Mouse (Mus musculus) liver, postnatal 0 days (tissue): ENCODE measurements around the gene Chrm3. TPM values are rescaled to one million over a fixed set of nuclear protein-coding genes. Genes with fewer than 3 reads are reported as not detected.

Experiments used
- ATAC-seq: fragments of 200-750 bp; cut with Nextera tagmentation; 2 replicates; pipeline ENCODE4 v1.8.0; 2017; ENCODE audit warnings: mild to moderate bottlenecking, moderate library complexity
- DNase-seq: peaks from one replicate; pipeline ENCODE4 v3.0.0-alpha.2; 2016
- H3K27ac ChIP-seq: fragments of 300-500 bp; sonication (generic); 2 replicates; pipeline ENCODE4 v1.5.1; 2014; ENCODE audit warnings: antibody characterized with exemption, moderate library complexity, mild to moderate bottlenecking, low read depth
- H3K27me3 ChIP-seq: fragments of 300-500 bp; sonication (generic); 2 replicates; pipeline ENCODE4 v1.6.1; 2014; ENCODE audit warnings: low read length, control low read depth, mixed read lengths; ENCODE audit not compliant: insufficient read depth
- H3K36me3 ChIP-seq: fragments of 300-500 bp; sonication (generic); replicated peaks from 2 replicates; pipeline ENCODE4 v1.6.1; 2014; ENCODE audit warnings: mild to moderate bottlenecking, control low read depth, low read length, moderate library complexity, mixed read lengths; ENCODE audit not compliant: insufficient read depth
- H3K4me1 ChIP-seq: fragments of 300-500 bp; sonication (generic); 2 replicates; pipeline ENCODE4 v1.6.1; 2014; ENCODE audit warnings: antibody characterized with exemption, mild to moderate bottlenecking, control low read depth; ENCODE audit not compliant: insufficient read depth
- H3K4me2 ChIP-seq: fragments of 300-500 bp; sonication (generic); 2 replicates; pipeline ENCODE4 v1.6.1; 2014; ENCODE audit warnings: low read depth, mild to moderate bottlenecking, low read length, moderate library complexity, mixed read lengths
- H3K4me3 ChIP-seq: fragments of 300-500 bp; sonication (generic); 2 replicates; pipeline ENCODE4 v1.5.1; 2014; ENCODE audit warnings: low read depth, low read length
- H3K9ac ChIP-seq: fragments of 300-500 bp; sonication (generic); replicated peaks from 2 replicates; pipeline ENCODE4 v1.6.1; 2014; ENCODE audit warnings: mild to moderate bottlenecking, moderate library complexity
- H3K9me3 ChIP-seq: fragments of 300-500 bp; sonication (generic); 2 replicates; pipeline ENCODE4 v1.6.1; 2016; ENCODE audit warnings: mild to moderate bottlenecking, control low read depth, low read length, mixed read lengths
- CTCF ChIP-seq: sonication (generic); IDR thresholded peaks from 2 replicates; pipeline ENCODE4 v1.5.1; 2016; ENCODE audit warnings: antibody characterized with exemption, low read depth
- EP300 ChIP-seq: IDR thresholded peaks from 2 replicates; pipeline ENCODE4 v1.6.1; 2016; ENCODE audit warnings: antibody characterized with exemption, low read depth, mild to moderate bottlenecking
- WGBS: fragments of 180-500 bp; shearing (Covaris S2); extraction: QIAGEN DNeasy Blood & Tissue Kit; methylation state at CpG from one replicate; pipeline ENCODE4 v1.1.7; 2014; ENCODE audit not compliant: insufficient replicate concordance; 5-methylcytosine and 5-hydroxymethylcytosine counted together
- polyA plus RNA-seq: library from polyadenylated mRNA; unstranded; fragments of >200 nt; fragmentation: Nextera tagmentation; extraction: Ambion mirVana; gene quantifications from 2 replicates; pipeline ENCODE4 v1.2.1, GENCODE M21; 2015

Gene Chrm3
- polyA plus RNA-seq, 1 experiment from 2014 or later: not detected

- ATAC-seq: no peak
- WGBS: 77% methylated on average over 6 of the region's 6 CpGs
- Histone ChIP-seq H3K4me3 (no peak overlapping the region), H3K4me1 (no peaks in the 10 kb centered on the region), H3K27ac (no peak overlapping the region), H3K9ac (no peak overlapping the region), H3K36me3 (no peaks in the 10 kb centered on the region), H3K4me2 (no peak overlapping the region), H3K9me3 (no peaks in the 10 kb centered on the region), H3K27me3 (no peaks in the 10 kb centered on the region)
- TF ChIP-seq CTCF (no peak), EP300 (no peak)
- DNase-seq: no peak
Observed at GRCm38 (mm10) chr13:10029944-10030343, 330.7 kb downstream of the Chrm3 start.

DNA sequence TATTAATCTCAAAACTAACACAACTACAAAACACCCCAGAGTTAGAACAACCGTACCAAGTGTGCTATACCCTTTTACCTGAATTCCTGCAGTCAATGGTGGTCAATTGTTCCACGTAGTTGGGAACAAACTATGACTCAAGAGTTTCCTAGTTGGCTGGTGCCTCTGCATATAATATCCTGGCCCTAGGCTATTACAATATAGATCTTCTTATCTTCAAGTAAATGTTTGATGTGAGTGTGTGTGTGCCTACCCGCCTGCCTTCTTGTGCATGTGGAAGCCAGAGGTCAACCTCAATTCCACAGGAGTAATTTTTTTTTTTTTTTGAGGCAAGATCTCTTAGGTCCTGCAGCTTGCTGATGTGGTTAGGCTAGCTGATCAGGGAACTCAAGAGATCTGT lies 335.5 kb downstream of the Chrm3 start:
- no peak for ATAC-seq
- WGBS: 63% methylated on average over 3 of the region's 3 CpGs
- TF ChIP-seq CTCF: no peak
- no peak for TF ChIP-seq EP300

GRCm38 (mm10) chr13:10023112-10023511 lies 337.5 kb downstream of the Chrm3 start:
- Histone ChIP-seq H3K4me3 (no peak overlapping the region), H3K9me3 (no peaks in the 10 kb centered on the region), H3K4me1 (no peaks in the 10 kb centered on the region), H3K27ac (no peak overlapping the region), H3K27me3 (no peaks in the 10 kb centered on the region), H3K36me3 (no peaks in the 10 kb centered on the region), H3K4me2 (no peak overlapping the region), H3K9ac (no peak overlapping the region)
- ATAC-seq (no peak), DNase-seq (no peak)
- TF ChIP-seq EP300: no peak
- WGBS: 81% methylated on average over 2 of the region's 2 CpGs

More for the DNA sequence above, 335.5 kb downstream of the Chrm3 start:
- Histone ChIP-seq H3K4me3 (no peak overlapping the region), H3K4me2 (no peak overlapping the region), H3K9me3 (no peaks in the 10 kb centered on the region), H3K4me1 (no peaks in the 10 kb centered on the region), H3K27ac (no peak overlapping the region), H3K36me3 (no peaks in the 10 kb centered on the region), H3K9ac (no peak overlapping the region), H3K27me3 (no peaks in the 10 kb centered on the region)
- no peak for DNase-seq

GRCm38 (mm10) chr13:10019252-10019651 lies 341.4 kb downstream of the Chrm3 start:
- Histone ChIP-seq H3K4me2 (no peak overlapping the region), H3K9me3 (no peaks in the 10 kb centered on the region), H3K9ac (no peak overlapping the region), H3K4me3 (no peak overlapping the region), H3K27me3 (no peaks in the 10 kb centered on the region), H3K27ac (no peak overlapping the region), H3K36me3 (no peaks in the 10 kb centered on the region), H3K4me1 (no peaks in the 10 kb centered on the region)
- no peak for ATAC-seq
- no peak for DNase-seq
- TF ChIP-seq CTCF (no peak), EP300 (no peak)
- 21% methylated on average over 1 of the region's 1 CpGs for WGBS

GRCm38 (mm10) chr13:10002916-10003315 lies 357.7 kb downstream of the Chrm3 start:
- Histone ChIP-seq H3K9ac (no peak overlapping the region), H3K4me3 (no peak overlapping the region), H3K4me2 (no peak overlapping the region), H3K27me3 (no peaks in the 10 kb centered on the region), H3K36me3 (no peaks in the 10 kb centered on the region), H3K4me1 (no peaks in the 10 kb centered on the region), H3K9me3 (no peaks in the 10 kb centered on the region), H3K27ac (no peak overlapping the region)
- 86% methylated on average over 4 of the region's 4 CpGs for WGBS
- TF ChIP-seq EP300 (no peak), CTCF (no peak)
- ATAC-seq (no peak), DNase-seq (no peak)

- no peak for DNase-seq
- H3K36me3 ChIP-seq: no peaks in the 10 kb centered on the region
- no peak overlapping the region for H3K4me2 ChIP-seq
- no peaks in the 10 kb centered on the region for H3K9me3 ChIP-seq
- no peak overlapping the region for H3K4me3 ChIP-seq
- WGBS: 80% methylated on average over 2 of the region's 2 CpGs
- H3K27me3 ChIP-seq: no peaks in the 10 kb centered on the region
- no peak overlapping the region for H3K9ac ChIP-seq
- no peak for TF ChIP-seq CTCF
- TF ChIP-seq EP300: no peak
- no peaks in the 10 kb centered on the region for H3K4me1 ChIP-seq
- no peak for ATAC-seq
- no peak overlapping the region for H3K27ac ChIP-seq
Observed at GRCm38 (mm10) chr13:9997664-9998328, 362.9 kb downstream of the Chrm3 start.

GRCm38 (mm10) chr13:9995852-9996251 lies 364.8 kb downstream of the Chrm3 start:
- Histone ChIP-seq H3K4me1 (no peaks in the 10 kb centered on the region), H3K27me3 (no peaks in the 10 kb centered on the region), H3K36me3 (no peaks in the 10 kb centered on the region), H3K9me3 (no peaks in the 10 kb centered on the region), H3K27ac (no peak overlapping the region), H3K4me2 (no peak overlapping the region), H3K4me3 (no peak overlapping the region), H3K9ac (no peak overlapping the region)
- TF ChIP-seq CTCF: no peak
- no peak for TF ChIP-seq EP300
- 59% methylated on average over 1 of the region's 1 CpGs for WGBS
- DNase-seq (no peak), ATAC-seq (no peak)
